Mouse (Mus musculus): ENCODE data around the gene Sfn. TPM values are rescaled to one million over a fixed set of nuclear protein-coding genes. Genes with fewer than 3 reads are reported as not detected.

Gene Sfn
- total and polyA plus RNA-seq, 3 experiments = 1.0 to 2.0 (median 1.1) TPM

- TF ChIP-seq ELF1 (IDR thresholded peaks at IDR 0.05; ENCODE audit: low read depth, low read length) = peak; percentile 96
- TF ChIP-seq TBP (conservative IDR thresholded peaks at IDR 0.05; ENCODE audit: low read depth, low read length) = peak; percentile 83
- TF ChIP-seq JUND (conservative IDR thresholded peaks at IDR 0.05; ENCODE audit: low read depth, low read length) = no peak
- TF ChIP-seq POLR2AphosphoS2 (IDR thresholded peaks at IDR 0.05; ENCODE audit: low read depth, low read length) = peak; percentile 83
- no peak for TF ChIP-seq MAX (IDR thresholded peaks at IDR 0.05; ENCODE audit: low read length)
- TF ChIP-seq HCFC1 (IDR thresholded peaks at IDR 0.05; ENCODE audit: low read depth, low read length) = peak; percentile 86
- no peak for TF ChIP-seq RCOR1 (conservative IDR thresholded peaks at IDR 0.05; ENCODE audit: low read depth, low read length)
- TF ChIP-seq E2F4 (IDR thresholded peaks at IDR 0.05; ENCODE audit: insufficient replicate concordance, low read depth, low read length) = no peak
- TF ChIP-seq SIN3A (IDR thresholded peaks at IDR 0.05; ENCODE audit: low read length) = peak; percentile 95
Measured at GRCm38 (mm10) chr4:133584059-133584951, 17.7 kb downstream of the Sfn start, which contains the start of gene Gpn2 (continued).

GRCm38 (mm10) chr4:133583690-133584058 lies 18.3 kb downstream of the Sfn start:
- Histone ChIP-seq H3K4me2 (ENCODE audit: insufficient read depth, low read depth, poor library complexity, severe bottlenecking) (peak overlapping the region; percentile 91), H3K27ac (ENCODE audit: insufficient read depth, low read depth) (peak overlapping the region; percentile 66), H3K4me1 (ENCODE audit: control insufficient read depth in 1 of 2, insufficient read depth in 2 of 2) (peaks cover 2 to 30% of the 10 kb centered on the region in 2 experiments; a peak in 3 of 4 replicates), H3K9me3 (replicated peaks; ENCODE audit: low read length) (no peaks in the 10 kb centered on the region), H3K9ac (ENCODE audit: insufficient read depth, low read depth) (peak overlapping the region; percentile 88), H3K79me2 (replicated peaks; ENCODE audit: control insufficient read depth, extremely low read depth, insufficient read depth, poor library complexity, severe bottlenecking) (peaks cover 6% of the 10 kb centered on the region; the same call in 1 of the 2 replicates), H3K36me3 (replicated peaks in 1 of 2; ENCODE audit: control insufficient read depth in 1 of 2, insufficient read depth in 1 of 2, low read length in 1 of 2) (peaks cover 59 to 73% of the 10 kb centered on the region in 2 experiments), H3K4me3 (replicated peaks in 1 of 3; ENCODE audit: low read depth in 2 of 3, low read length in 2 of 3, poor library complexity in 1 of 3) (peak overlapping the region; percentile 78 to 99 (median 90)), H3K27me3 (replicated peaks) (no peaks in the 10 kb centered on the region)
- no peak for TF ChIP-seq NELFE (IDR thresholded peaks at IDR 0.05; ENCODE audit: low read depth, low read length)
- TF ChIP-seq MXI1 (IDR thresholded peaks at IDR 0.05; ENCODE audit: low read depth, low read length) = no peak
- TF ChIP-seq USF1 (IDR thresholded peaks at IDR 0.05; ENCODE audit: low read depth, low read length) = no peak
- no peak for TF ChIP-seq ZNF384 (IDR thresholded peaks at IDR 0.05; ENCODE audit: low read depth, low read length)
- no peak for TF ChIP-seq HCFC1 (IDR thresholded peaks at IDR 0.05; ENCODE audit: low read depth, low read length)
- TF ChIP-seq MEF2A (IDR thresholded peaks at IDR 0.05; ENCODE audit: borderline replicate concordance, low read depth, low read length) = no peak
- TF ChIP-seq ZC3H11A (IDR thresholded peaks at IDR 0.05; ENCODE audit: low read depth, low read length) = no peak
- no peak for TF ChIP-seq ZMIZ1 (IDR thresholded peaks at IDR 0.05; ENCODE audit: low read depth, low read length)
- no peak for TF ChIP-seq ZKSCAN1 (IDR thresholded peaks at IDR 0.05; ENCODE audit: borderline replicate concordance, low read depth, low read length)
- no peak for TF ChIP-seq RCOR1 (conservative IDR thresholded peaks at IDR 0.05; ENCODE audit: low read depth, low read length)
- TF ChIP-seq SIN3A (IDR thresholded peaks at IDR 0.05; ENCODE audit: low read length) = no peak
- TF ChIP-seq KAT2A (IDR thresholded peaks at IDR 0.05; ENCODE audit: insufficient replicate concordance, low read length) = no peak
- no peak for TF ChIP-seq JUND (conservative IDR thresholded peaks at IDR 0.05; ENCODE audit: low read depth, low read length)
- TF ChIP-seq EP300 (IDR thresholded peaks at IDR 0.05; ENCODE audit: low read length) = no peak
- no peak for TF ChIP-seq TCF12 (IDR thresholded peaks at IDR 0.05; ENCODE audit: low read depth, low read length)
- TF ChIP-seq RAD21 (IDR thresholded peaks at IDR 0.05; ENCODE audit: low read depth, low read length) = no peak
- in situ Hi-C loops (cut with MboI; ENCODE audit: low pct_ligation_motif_present, low pct_unique_long_range_greater_than_20kb, low sequenced_read_pairs) (loop anchor here (25.0 kb wide), 1 partner anchor 504 kb away; the partner anchor contains the start of gene Cd52), dilution Hi-C loops (cut with MboI; ENCODE audit: extremely low pct_ligation_motif_present, extremely low pct_unique_long_range_greater_than_20kb, low sequenced_read_pairs) (no loop called here)
- DNase-seq (ENCODE audit: extremely low read depth) = no peak

All from CH12.LX (cell line).